Mouse (Mus musculus) ES-CJ7 (cell line): ENCODE results near the gene Plekhh3.
"Not testable (repeated sequence)": the region's sequence is repeated elsewhere in the genome, so short reads cannot be mapped to it uniquely, and the experiment has no call there.

Experiments used
- DNase-seq: peaks from one replicate; pipeline ENCODE4 v3.0.0; 2011; ENCODE audit warnings: low read depth, low spot score

The Plekhh3 gene

GRCm38 (mm10) chr11:101171721-101172433 is 726 bp upstream of the Plekhh3 start:
- DNase-seq, result peak; percentile 88

DNA sequence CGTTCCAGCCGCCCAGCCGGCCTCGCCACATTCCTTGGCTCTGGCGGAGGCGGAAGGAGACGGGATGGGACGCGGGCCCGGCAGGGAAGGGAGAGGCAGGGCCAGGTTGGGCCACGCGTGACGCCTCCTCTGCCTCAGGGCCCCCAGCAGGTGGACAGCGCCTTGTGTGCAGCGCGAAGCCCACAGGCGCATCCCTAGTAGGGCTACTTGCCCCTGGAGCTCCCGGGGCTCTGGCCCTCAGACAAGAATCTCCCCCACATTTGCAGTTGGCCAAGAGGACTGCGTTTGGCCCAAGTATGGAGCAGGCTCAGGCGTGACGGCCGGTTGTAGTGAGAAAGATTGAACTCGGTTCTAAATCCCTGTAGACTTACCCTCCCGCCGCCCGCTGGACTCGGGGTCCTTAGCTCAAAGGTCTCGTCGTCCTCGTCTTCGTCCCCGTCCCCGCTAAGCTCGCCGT is 769 bp downstream of the Plekhh3 start, which contains the start of gene Cntnap1:
Gene Cntnap1, plus strand, starts transcription at position 170 of the 457 bp plus-strand sequence.
- DNase-seq, result peak; percentile 21

- DNase-seq, result no peak
Measured at GRCm38 (mm10) chr11:101169301-101170107, 1.6 kb downstream of the Plekhh3 start.

DNA sequence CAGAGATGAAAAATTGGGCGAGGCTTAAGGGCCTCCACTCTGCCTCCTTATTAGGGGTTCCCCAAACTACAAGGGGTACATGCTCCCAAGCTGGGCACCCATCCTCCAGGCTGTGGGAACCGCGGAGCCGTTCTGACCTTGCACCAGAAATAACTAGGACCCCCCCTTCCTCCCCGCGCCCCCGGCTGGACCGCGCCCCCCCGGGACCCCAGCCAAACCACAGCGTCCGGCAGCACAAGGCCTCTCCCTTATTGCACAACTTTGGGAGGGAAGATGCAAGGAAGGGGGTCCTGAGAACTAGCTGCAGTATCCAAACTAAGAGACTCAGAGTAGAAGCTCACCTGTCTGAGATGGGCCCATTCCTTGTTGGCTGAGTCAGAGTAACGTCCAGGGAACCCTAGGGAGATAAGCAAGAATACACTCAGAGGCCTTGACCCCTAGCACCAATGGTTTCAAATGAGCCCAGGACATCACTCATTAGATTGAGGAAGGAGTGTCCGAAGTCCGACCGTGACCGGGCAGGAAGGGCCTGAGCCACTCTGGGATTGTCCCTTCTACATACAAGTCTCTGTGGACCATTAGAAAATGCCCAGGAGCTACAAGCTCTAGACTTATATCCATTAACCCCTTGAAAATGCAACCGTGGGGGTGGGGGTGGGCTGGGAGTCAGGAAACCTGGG is 2.7 kb downstream of the Plekhh3 start:
- DNase-seq, result no peak

- no peak for DNase-seq
Measured at GRCm38 (mm10) chr11:101167963-101168300, 3.2 kb downstream of the Plekhh3 start.

DNA sequence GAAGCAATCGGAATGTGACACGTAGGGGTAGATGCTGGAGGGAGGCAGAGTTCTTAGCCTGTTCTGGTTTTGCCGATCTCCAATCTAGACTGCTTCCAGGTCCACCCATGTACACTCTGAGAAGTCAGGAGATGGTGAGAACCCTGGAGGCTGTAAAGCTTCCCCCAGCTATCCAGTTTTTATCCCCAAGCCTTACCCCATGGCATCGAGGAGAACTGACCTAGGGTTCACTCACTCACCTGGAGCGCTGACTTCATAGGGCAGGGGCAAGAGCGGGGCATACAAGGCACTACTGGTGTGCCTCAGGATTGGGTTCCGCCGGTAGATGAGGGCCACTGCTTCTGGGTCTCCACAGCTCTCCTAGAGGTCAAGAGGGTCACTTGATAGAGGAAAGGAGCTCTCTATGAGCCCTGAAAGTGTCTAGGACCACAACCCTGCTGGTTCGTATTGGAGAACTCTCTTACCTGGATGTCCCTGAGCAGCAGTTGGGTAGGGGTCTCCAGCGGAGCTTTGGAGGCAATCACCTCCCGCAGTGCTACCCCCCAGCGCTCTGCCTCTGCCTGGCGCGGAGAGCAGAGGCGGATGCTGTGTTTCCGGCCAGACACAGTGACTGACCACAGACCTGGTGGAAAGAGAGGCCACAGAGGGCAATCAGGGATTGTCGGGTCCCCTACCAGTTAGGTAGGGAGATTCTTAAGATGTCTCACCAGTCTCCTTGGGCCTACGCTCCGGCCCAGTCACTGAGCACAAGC is 3.8 kb downstream of the Plekhh3 start:
- no peak for DNase-seq

DNA sequence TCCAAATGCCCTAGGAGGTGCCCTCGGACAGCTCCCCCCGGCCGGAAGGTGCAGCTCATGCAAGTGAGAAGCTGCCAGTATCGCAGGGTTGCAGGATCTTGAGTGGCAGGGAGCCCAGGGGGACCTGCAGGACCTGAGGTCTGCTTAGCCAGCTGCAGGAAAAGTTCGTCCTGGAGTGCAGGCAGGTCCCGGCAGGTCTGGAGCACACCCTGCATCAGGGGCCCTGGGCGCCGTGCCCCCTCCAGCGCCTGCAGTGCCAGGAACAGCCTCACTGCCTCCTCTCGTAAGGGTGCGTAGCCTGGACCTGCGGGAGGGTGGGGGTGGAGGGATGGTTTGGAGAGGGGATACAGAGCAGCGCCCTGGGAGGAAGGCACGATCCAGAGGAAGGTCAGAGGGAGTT is 4.8 kb downstream of the Plekhh3 start:
- no peak for DNase-seq

DNA sequence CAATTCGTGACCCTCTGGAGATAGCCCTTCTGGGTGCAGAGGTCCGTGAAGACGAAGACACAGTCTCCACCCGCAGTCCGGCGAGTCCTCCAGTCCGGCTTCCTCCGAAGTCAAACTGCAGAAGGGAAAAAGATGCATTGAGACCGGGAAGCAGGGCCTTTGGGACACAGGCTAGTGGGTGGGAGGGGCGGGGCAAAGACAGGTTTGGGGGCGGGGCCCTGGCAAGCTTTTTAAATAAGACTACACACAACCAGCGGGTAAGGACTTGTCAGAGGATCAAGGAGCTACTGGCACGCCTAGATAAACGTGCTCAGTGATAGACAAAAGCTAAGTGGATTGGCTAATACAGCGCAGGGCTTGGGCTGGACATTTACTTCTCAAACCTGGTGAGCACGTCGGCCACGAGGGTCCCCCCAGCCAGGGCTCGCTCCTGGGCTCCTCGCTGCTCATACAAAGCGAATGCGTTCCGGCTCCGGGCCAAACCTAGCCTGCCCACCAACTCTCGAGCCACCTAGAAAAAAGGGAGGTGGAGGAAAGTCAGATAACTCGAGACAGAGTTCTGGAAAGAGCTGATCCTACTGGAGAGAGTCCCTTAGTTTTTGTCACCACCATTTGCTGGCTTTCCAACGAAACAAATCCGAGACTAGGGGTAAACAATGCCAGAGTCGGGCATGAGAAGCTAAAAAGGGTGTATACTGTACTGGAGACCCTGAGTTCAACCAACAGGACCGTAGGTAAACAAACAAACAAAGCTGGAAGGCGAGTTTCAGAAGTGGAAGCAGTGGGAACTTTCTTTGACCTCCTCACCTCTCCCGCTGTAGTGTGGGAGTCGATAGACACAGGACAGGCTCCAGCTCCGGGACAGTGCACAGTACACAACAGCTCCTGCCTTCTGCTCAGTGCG is 6.2 kb downstream of the Plekhh3 start:
- DNase-seq, result peak; percentile 60

- no peak for DNase-seq
Measured at GRCm38 (mm10) chr11:101164351-101164665, 6.8 kb downstream of the Plekhh3 start.

GRCm38 (mm10) chr11:101163476-101164350 is 7.4 kb downstream of the Plekhh3 start:
- DNase-seq, result peak; percentile 66

DNA sequence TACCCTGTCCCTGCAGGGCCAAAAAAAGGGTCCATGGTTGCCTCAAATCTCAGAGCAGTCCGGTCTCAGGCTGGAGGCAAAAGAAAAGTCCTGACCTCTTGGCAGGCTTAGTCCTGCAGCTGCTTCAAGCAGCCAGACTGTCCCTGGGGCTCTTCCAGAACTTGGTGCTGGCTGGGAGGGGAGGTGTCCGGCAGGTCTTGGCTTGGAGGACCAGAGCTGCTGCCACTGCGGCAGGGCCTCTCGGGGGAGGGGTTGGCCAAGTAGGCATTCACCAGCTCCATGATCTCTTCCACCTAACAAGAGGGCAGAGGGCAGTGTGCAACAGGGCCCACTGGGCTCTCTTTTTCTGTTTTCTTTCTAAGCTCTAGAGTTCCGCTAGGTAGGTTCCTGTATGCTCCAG is 8.4 kb downstream of the Plekhh3 start:
- no peak for DNase-seq

GRCm38 (mm10) chr11:101162301-101162700 is 8.8 kb downstream of the Plekhh3 start:
- DNase-seq, result no peak

DNA sequence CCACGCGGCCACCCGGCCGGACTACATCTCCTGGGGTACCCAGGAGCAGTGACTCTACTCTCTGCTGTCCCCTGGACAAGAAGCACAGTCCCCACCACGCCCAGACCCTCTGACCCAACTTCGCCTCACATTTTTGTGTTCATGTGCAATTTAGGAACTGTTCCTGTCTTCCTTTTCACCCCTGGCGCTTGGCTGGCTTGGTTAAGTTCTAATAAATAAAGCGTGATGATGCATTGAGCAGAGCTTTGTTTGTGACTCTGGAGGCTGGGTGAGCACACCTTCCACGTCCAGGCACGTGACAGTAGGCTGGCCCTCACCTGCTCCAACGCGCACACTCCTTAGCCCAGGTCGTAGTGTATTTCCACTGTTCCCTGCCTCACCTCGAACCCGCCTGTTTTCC is 9.6 kb downstream of the Plekhh3 start:
- no peak for DNase-seq

GRCm38 (mm10) chr11:101160981-101161505 is 10.1 kb downstream of the Plekhh3 start:
- DNase-seq, result not testable (repeated sequence)

- not testable (repeated sequence) for DNase-seq
Measured at GRCm38 (mm10) chr11:101160151-101160550, 11.0 kb downstream of the Plekhh3 start.

- peak; percentile 76 for DNase-seq
Measured at GRCm38 (mm10) chr11:101155728-101156371, 15.3 kb downstream of the Plekhh3 start, which contains the start of gene Tubg2. TSS of gene Tubg2 (plus strand) at chr11:101155907.

GRCm38 (mm10) chr11:101155151-101155550 is 16.0 kb downstream of the Plekhh3 start:
- DNase-seq, result no peak

GRCm38 (mm10) chr11:101154648-101155047 is 16.5 kb downstream of the Plekhh3 start:
- DNase-seq, result no peak

GRCm38 (mm10) chr11:101152825-101153224 is 18.3 kb downstream of the Plekhh3 start:
- DNase-seq, result no peak
